Mouse (Mus musculus): ENCODE measurements around the gene Sept9. TPM values are rescaled to one million over a fixed set of nuclear protein-coding genes. Genes with fewer than 3 reads are reported as not detected.
A peak's percentile ranks its signal among the peaks of the same experiment; 100 is the strongest.
"Not testable (repeated sequence)": the region's sequence is repeated elsewhere in the genome, so short reads cannot be mapped to it uniquely, and the experiment has no call there.

The Sept9 gene
- polyA plus RNA-seq, 1 experiment from 2014 or later, result 123 TPM

GRCm38 (mm10) chr11:117333150-117333715, 133.8 kb downstream of the Sept9 start:
- H3K4me1 ChIP-seq (ENCODE audit: insufficient read depth, low read length), result peaks cover 72% of the 10 kb centered on the region
- H3K4me3 ChIP-seq (ENCODE audit: low read length), result peak overlapping the region; percentile 61
- H3K9ac ChIP-seq (replicated peaks; ENCODE audit: low read length), result peak overlapping the region; percentile 81
- peak overlapping the region; percentile 90 for H3K4me2 ChIP-seq (replicated peaks; ENCODE audit: low read depth, low read length)
- 32% methylated on average over 12 of the region's 13 CpGs for WGBS
- no peak for ATAC-seq (ENCODE audit: low FRiP score, low TSS enrichment)
- no peaks in the 10 kb centered on the region for H3K36me3 ChIP-seq (ENCODE audit: insufficient read depth, low read length)
- H3K27ac ChIP-seq (ENCODE audit: low read length), result peak overlapping the region; percentile 91
- H3K9me3 ChIP-seq (ENCODE audit: low read length), result no peaks in the 10 kb centered on the region
- no peaks in the 10 kb centered on the region for H3K27me3 ChIP-seq (ENCODE audit: insufficient read depth, low read length)

DNA sequence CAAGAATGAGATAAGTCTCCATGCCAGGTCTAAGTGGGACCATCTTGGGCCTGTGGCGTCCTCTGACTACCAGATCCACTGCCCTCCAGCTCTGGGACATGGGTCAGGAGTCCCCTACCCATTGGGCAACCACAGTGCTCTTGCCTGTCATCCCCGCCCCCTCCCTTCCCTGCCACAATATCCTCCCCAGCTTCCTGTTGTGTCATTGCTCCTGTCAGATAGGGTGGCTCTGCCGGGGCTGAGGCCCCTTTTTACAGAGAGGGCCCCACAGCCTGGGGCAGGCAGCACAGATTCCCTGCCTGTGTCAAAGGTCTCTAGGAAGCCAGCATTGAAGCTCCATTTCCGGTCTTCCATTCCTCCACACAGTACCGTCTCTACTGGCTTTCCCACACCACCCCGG, 134.6 kb downstream of the Sept9 start:
- Histone ChIP-seq H3K4me1 (ENCODE audit: insufficient read depth, low read length) (peaks cover 76% of the 10 kb centered on the region), H3K9me3 (ENCODE audit: low read length) (no peaks in the 10 kb centered on the region), H3K4me3 (ENCODE audit: low read length) (no peak overlapping the region), H3K27me3 (ENCODE audit: insufficient read depth, low read length) (no peaks in the 10 kb centered on the region), H3K36me3 (ENCODE audit: insufficient read depth, low read length) (no peaks in the 10 kb centered on the region), H3K27ac (ENCODE audit: low read length) (peak overlapping the region; percentile 91), H3K9ac (replicated peaks; ENCODE audit: low read length) (no peak overlapping the region; the same call in 1 of the 2 replicates), H3K4me2 (replicated peaks; ENCODE audit: low read depth, low read length) (peak overlapping the region; percentile 90)
- 27% methylated on average over 6 of the region's 6 CpGs for WGBS
- no peak for ATAC-seq (ENCODE audit: low FRiP score, low TSS enrichment)

DNA sequence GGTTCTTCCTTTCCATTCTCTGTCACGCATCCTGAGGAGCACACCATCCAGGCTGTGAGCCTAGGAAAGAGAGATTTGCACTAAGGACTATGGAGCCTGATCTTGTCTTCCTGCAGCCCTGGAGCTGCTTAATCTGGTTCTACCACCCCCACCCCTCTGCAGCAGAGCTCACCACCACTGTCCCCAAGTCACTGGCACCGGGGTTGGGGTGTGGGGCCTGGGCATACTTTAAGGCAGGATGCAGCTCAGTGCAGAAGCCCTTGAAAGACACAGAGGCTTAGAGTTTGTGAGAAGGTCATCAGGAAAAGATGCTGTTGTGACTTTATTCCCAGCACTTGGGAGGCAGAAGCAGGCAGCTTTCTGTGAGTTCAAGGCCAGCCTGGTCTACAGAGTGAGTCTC, 135.7 kb downstream of the Sept9 start:
- 89% methylated on average over 2 of the region's 2 CpGs for WGBS
- Histone ChIP-seq H3K27me3 (ENCODE audit: insufficient read depth, low read length) (no peaks in the 10 kb centered on the region), H3K9ac (replicated peaks; ENCODE audit: low read length) (no peak overlapping the region), H3K27ac (ENCODE audit: low read length) (no peak overlapping the region; the same call in 1 of the 2 replicates), H3K36me3 (ENCODE audit: insufficient read depth, low read length) (no peaks in the 10 kb centered on the region), H3K4me3 (ENCODE audit: low read length) (no peak overlapping the region), H3K4me2 (replicated peaks; ENCODE audit: low read depth, low read length) (no peak overlapping the region), H3K4me1 (ENCODE audit: insufficient read depth, low read length) (peaks cover 71% of the 10 kb centered on the region), H3K9me3 (ENCODE audit: low read length) (no peaks in the 10 kb centered on the region)
- no peak for ATAC-seq (ENCODE audit: low FRiP score, low TSS enrichment)

DNA sequence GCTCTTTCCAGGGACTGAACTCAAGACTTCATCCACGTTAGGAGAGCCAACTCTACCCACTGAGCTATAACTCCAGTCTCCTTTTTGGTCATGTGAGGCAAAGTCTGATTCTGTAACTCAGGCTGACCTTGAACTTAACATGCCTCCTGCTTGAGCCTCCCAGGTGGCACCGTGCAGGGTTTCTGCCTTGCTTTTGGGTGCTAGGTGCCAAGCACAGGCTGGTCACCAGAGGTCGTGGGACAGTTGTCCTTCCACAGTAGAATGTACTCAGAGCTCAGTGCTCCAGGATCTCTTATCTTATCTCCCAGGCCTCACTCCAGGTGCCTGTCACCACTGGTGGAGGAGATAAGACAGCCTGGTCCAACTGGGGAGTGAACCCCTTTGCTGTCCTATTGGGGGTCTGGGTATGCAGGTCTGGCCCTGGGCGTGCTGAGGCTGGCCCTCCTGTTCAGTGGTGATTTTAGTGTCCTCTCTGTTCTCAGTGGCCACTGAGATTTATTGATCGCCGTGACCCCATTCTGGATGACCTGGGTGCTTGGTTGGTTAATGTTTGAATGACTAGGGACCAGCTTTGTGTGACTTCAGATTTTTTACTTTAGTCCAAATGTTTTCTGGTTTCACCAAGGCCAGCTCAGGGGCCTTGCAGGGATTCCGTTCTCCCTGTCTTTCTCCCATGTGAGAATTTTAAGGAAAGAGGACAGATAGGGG, 136.8 kb downstream of the Sept9 start:
- Histone ChIP-seq H3K4me1 (ENCODE audit: insufficient read depth, low read length) (peaks cover 68% of the 10 kb centered on the region), H3K9ac (replicated peaks; ENCODE audit: low read length) (no peak overlapping the region), H3K27me3 (ENCODE audit: insufficient read depth, low read length) (no peaks in the 10 kb centered on the region), H3K4me3 (ENCODE audit: low read length) (no peak overlapping the region), H3K27ac (ENCODE audit: low read length) (no peak overlapping the region), H3K36me3 (ENCODE audit: insufficient read depth, low read length) (no peaks in the 10 kb centered on the region), H3K9me3 (ENCODE audit: low read length) (no peaks in the 10 kb centered on the region), H3K4me2 (replicated peaks; ENCODE audit: low read depth, low read length) (no peak overlapping the region)
- WGBS, result 81% methylated on average over 7 of the region's 7 CpGs
- no peak for ATAC-seq (ENCODE audit: low FRiP score, low TSS enrichment)

- ATAC-seq (ENCODE audit: low FRiP score, low TSS enrichment), result no peak
- Histone ChIP-seq H3K4me1 (ENCODE audit: insufficient read depth, low read length) (peaks cover 56% of the 10 kb centered on the region), H3K4me3 (ENCODE audit: low read length) (no peak overlapping the region), H3K27ac (ENCODE audit: low read length) (no peak overlapping the region), H3K9ac (replicated peaks; ENCODE audit: low read length) (no peak overlapping the region), H3K4me2 (replicated peaks; ENCODE audit: low read depth, low read length) (no peak overlapping the region), H3K9me3 (ENCODE audit: low read length) (no peaks in the 10 kb centered on the region), H3K27me3 (ENCODE audit: insufficient read depth, low read length) (no peaks in the 10 kb centered on the region), H3K36me3 (ENCODE audit: insufficient read depth, low read length) (no peaks in the 10 kb centered on the region)
- 81% methylated on average over 9 of the region's 9 CpGs for WGBS
These were observed 138.3 kb downstream of the Sept9 start for GRCm38 (mm10) chr11:117337749-117338148.

DNA sequence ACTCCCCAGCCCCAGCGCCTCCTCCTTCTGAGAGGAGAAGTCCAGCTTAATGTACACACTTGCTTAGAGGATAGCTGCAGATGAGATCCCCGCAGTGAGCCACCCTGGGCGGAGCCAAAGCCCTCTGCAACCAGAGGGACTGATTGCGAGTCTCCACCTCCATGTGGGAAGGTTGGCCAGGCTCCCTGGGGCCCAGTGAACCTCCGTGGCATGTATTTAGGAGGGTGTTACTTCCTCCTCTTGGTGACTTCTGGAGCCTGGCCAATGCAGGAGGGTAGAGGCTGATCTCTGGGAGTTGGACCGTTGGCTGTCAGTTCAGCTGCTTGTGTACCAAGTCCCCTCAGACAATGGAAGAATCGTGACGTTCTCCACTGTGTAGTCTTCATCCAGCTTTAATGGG, 139.0 kb downstream of the Sept9 start:
- Histone ChIP-seq H3K36me3 (ENCODE audit: insufficient read depth, low read length) (no peaks in the 10 kb centered on the region), H3K4me2 (replicated peaks; ENCODE audit: low read depth, low read length) (no peak overlapping the region), H3K4me1 (ENCODE audit: insufficient read depth, low read length) (peaks cover 50% of the 10 kb centered on the region), H3K9me3 (ENCODE audit: low read length) (no peaks in the 10 kb centered on the region), H3K4me3 (ENCODE audit: low read length) (no peak overlapping the region), H3K9ac (replicated peaks; ENCODE audit: low read length) (0 out of 2 replicates have a peak overlapping the region, but pooled peaks have one; percentile 25), H3K27ac (ENCODE audit: low read length) (no peak overlapping the region; the same call in 1 of the 2 replicates), H3K27me3 (ENCODE audit: insufficient read depth, low read length) (no peaks in the 10 kb centered on the region)
- WGBS, result 47% methylated on average over 8 of the region's 8 CpGs
- 0 out of 2 replicates have a peak, but pooled peaks have one; percentile 53 for ATAC-seq (ENCODE audit: low FRiP score, low TSS enrichment)

DNA sequence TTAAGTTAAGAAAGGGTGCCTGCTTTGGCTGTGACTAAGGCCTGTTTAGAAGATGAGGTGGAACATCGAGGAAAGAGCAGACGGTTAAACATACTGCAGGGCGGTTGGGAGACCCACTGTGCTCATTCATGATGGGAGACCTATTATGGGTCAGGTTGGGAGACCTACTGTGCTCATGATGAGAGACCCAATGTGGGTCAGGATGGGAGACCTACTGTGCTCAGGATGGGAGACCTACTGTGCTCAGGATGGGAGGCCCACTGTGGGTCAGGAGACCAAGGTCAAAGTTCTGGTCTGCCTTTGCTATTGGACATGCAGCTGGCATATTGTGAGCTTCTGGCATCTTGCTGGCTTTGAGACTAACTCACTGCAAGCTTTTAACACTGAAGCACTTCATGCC, 139.6 kb downstream of the Sept9 start:
- no peaks in the 10 kb centered on the region for H3K36me3 ChIP-seq (ENCODE audit: insufficient read depth, low read length)
- H3K9me3 ChIP-seq (ENCODE audit: low read length), result no peaks in the 10 kb centered on the region
- 85% methylated on average over 3 of the region's 3 CpGs for WGBS
- no peak for ATAC-seq (ENCODE audit: low FRiP score, low TSS enrichment)
- H3K27me3 ChIP-seq (ENCODE audit: insufficient read depth, low read length), result no peaks in the 10 kb centered on the region
- H3K27ac ChIP-seq (ENCODE audit: low read length), result no peak overlapping the region
- no peak overlapping the region for H3K4me3 ChIP-seq (ENCODE audit: low read length)
- H3K4me2 ChIP-seq (replicated peaks; ENCODE audit: low read depth, low read length), result no peak overlapping the region
- peaks cover 50% of the 10 kb centered on the region for H3K4me1 ChIP-seq (ENCODE audit: insufficient read depth, low read length)
- no peak overlapping the region for H3K9ac ChIP-seq (replicated peaks; ENCODE audit: low read length)

DNA sequence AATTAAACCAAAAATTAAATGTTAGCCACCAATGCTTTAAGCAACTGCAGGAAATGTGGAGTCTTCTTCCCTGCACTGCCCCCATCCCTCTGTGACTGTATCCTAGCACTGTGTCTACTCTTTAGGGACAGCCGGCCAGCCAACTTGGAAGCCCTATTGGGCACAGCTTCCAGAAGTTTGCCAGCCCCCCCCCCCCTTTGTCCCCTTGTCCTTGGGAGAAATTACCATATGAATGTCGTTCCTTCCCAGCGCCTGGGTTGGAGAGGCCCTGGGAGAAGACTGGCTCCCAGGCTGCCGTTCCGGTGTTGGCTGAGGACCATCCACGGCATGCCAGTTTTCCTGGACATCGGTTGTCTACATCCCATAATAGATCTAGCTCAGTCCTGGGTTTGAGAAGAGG, 141.8 kb downstream of the Sept9 start:
- Histone ChIP-seq H3K9ac (replicated peaks; ENCODE audit: low read length) (no peak overlapping the region), H3K36me3 (ENCODE audit: insufficient read depth, low read length) (no peaks in the 10 kb centered on the region), H3K27me3 (ENCODE audit: insufficient read depth, low read length) (no peaks in the 10 kb centered on the region), H3K4me2 (replicated peaks; ENCODE audit: low read depth, low read length) (no peak overlapping the region), H3K4me1 (ENCODE audit: insufficient read depth, low read length) (peaks cover 50% of the 10 kb centered on the region), H3K9me3 (ENCODE audit: low read length) (no peaks in the 10 kb centered on the region), H3K4me3 (ENCODE audit: low read length) (no peak overlapping the region), H3K27ac (ENCODE audit: low read length) (no peak overlapping the region)
- ATAC-seq (ENCODE audit: low FRiP score, low TSS enrichment), result no peak
- WGBS, result 67% methylated on average over 7 of the region's 7 CpGs

DNA sequence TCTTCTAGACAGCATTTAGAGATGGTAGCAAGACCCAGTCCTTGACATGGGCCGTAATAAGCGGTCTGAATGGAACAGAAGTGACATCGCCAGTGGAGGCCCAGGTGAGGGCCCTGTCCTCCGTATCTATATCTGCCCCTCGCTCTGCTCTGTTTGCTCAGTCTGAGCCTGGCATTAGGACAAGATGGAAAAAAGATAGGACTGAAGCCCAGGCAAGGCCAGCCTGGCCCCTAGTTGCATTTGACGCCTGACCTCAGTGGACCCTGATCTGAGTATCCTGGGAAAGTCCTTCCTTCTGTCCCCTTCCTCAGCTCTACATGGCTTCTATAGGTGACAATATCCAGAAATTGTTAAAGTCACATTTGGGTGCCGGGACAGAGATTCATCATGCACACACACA, 142.6 kb downstream of the Sept9 start:
- Histone ChIP-seq H3K9me3 (ENCODE audit: low read length) (no peaks in the 10 kb centered on the region), H3K36me3 (ENCODE audit: insufficient read depth, low read length) (no peaks in the 10 kb centered on the region), H3K27me3 (ENCODE audit: insufficient read depth, low read length) (no peaks in the 10 kb centered on the region), H3K4me1 (ENCODE audit: insufficient read depth, low read length) (peaks cover 54% of the 10 kb centered on the region), H3K27ac (ENCODE audit: low read length) (no peak overlapping the region), H3K4me3 (ENCODE audit: low read length) (no peak overlapping the region), H3K4me2 (replicated peaks; ENCODE audit: low read depth, low read length) (no peak overlapping the region), H3K9ac (replicated peaks; ENCODE audit: low read length) (no peak overlapping the region)
- no peak for ATAC-seq (ENCODE audit: low FRiP score, low TSS enrichment)
- WGBS, result 87% methylated on average over 7 of the region's 7 CpGs

- H3K36me3 ChIP-seq (ENCODE audit: insufficient read depth, low read length); H3K9ac ChIP-seq (replicated peaks; ENCODE audit: low read length); H3K27ac ChIP-seq (ENCODE audit: low read length); H3K4me3 ChIP-seq (ENCODE audit: low read length); H3K4me2 ChIP-seq (replicated peaks; ENCODE audit: low read depth, low read length); H3K27me3 ChIP-seq (ENCODE audit: insufficient read depth, low read length); ATAC-seq (ENCODE audit: low FRiP score, low TSS enrichment); H3K9me3 ChIP-seq (ENCODE audit: low read length): not testable (repeated sequence)
- H3K4me1 ChIP-seq (ENCODE audit: insufficient read depth, low read length), result peaks cover 58% of the 10 kb centered on the region
- WGBS, result 90% methylated on average over 6 of the region's 6 CpGs
These were observed 143.0 kb downstream of the Sept9 start for GRCm38 (mm10) chr11:117342490-117342889.

All from kidney, embryonic 16.5 days (tissue).